Mouse (Mus musculus): Measurements from ENCODE around the gene Cyp2e1. TPM values are rescaled to one million over a fixed set of nuclear protein-coding genes. Genes with fewer than 3 reads are reported as not detected.

Gene Cyp2e1
- total and polyA plus RNA-seq, 3 experiments = 0.05 TPM; not detected in 2

DNA sequence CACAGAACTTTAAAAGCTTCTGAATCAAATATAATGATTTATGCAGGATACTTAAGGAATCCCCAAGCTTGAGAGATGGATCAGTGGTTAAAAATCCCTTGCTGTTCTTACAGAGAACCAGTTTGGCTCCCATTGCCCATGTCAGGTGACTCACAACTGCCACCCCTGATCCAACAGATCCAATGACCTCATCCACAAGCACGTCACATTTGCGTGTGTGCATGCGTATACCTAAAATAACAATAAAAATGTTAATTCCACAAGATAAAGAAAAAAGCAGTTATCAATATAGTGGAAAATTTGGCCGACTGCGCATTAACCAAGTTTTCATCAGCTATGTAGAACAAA lies 57.7 kb downstream of the Cyp2e1 start:
- DNase-seq (ENCODE audit: low spot score) (no peak), ATAC-seq (ENCODE audit: extremely low read depth, insufficient number of reproducible peaks, low FRiP score, poor library complexity, severe bottlenecking) (no peak)
- TF ChIP-seq CTCF (IDR thresholded peaks at IDR 0.05; ENCODE audit: low read depth, low read length) = no peak
- TF ChIP-seq GATA2 (IDR thresholded peaks at IDR 0.05; ENCODE audit: borderline replicate concordance, low read depth, low read length) = no peak
- TF ChIP-seq GATA1 (IDR thresholded peaks at IDR 0.05; ENCODE audit: borderline replicate concordance, low read length) = no peak
- no peak for TF ChIP-seq POLR2AphosphoS5 (IDR thresholded peaks at IDR 0.05; ENCODE audit: insufficient replicate concordance, low read depth, low read length)
- no peak for TF ChIP-seq TAL1 (conservative IDR thresholded peaks at IDR 0.05; ENCODE audit: low read depth, low read length)
- no peaks in the 10 kb centered on the region for H3K4me1 ChIP-seq (ENCODE audit: insufficient read depth, low read depth, low read length)
- H3K4me3 ChIP-seq (ENCODE audit: low read depth, low read length) = no peak overlapping the region
- H3K9me3 ChIP-seq (replicated peaks) = no peaks in the 10 kb centered on the region
- no peaks in the 10 kb centered on the region for H3K36me3 ChIP-seq (replicated peaks)
- peaks cover 14% of the 10 kb centered on the region for H3K27me3 ChIP-seq (ENCODE audit: insufficient read depth, low read length)

DNA sequence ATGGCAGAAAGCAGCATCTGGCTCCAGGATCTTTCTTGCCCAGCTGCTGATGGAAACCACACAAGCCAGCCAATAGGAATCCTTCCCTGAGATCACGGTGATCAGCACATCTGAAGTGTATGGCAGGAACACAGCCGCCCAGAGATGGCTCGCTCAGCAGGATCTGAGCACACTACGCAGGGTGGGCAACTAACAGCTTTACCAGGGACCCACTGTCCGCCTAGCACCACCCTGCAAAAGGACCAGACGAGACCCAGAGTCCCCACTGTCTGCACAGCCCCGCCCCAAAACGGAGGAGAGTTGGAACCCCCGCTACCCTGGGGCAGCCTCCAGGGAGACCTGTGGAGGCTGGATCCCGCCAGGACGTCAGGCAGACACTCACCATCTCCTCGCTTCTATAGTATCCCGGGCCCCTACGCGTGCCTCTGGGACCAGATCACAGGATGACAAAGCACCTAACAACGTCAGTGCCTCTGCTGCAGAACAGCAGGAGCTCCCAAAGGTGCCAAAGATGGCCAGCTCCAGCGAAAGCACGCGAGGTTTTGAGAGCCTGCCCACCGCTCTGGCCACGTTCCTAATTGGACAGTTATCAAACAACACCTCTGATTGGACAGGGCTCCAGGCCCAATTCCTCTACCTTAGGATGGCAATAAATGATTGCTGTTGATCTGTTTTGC lies 58.3 kb downstream of the Cyp2e1 start, which contains the start of gene Zfp941:
TSS of gene Zfp941 (minus strand) at position 526 of the 677 bp plus-strand sequence.
- DNase-seq (ENCODE audit: low spot score) = no peak

GRCm38 (mm10) chr7:140822731-140823130 lies 59.2 kb downstream of the Cyp2e1 start:
- Histone ChIP-seq H3K4me1 (ENCODE audit: insufficient read depth, low read depth, low read length) (no peaks in the 10 kb centered on the region), H3K4me3 (ENCODE audit: low read depth, low read length) (no peak overlapping the region), H3K27me3 (ENCODE audit: insufficient read depth, low read length) (peaks cover 19% of the 10 kb centered on the region), H3K36me3 (replicated peaks) (no peaks in the 10 kb centered on the region), H3K9me3 (replicated peaks) (no peaks in the 10 kb centered on the region)
- no peak for DNase-seq (ENCODE audit: low spot score)
- ATAC-seq (ENCODE audit: extremely low read depth, insufficient number of reproducible peaks, low FRiP score, poor library complexity, severe bottlenecking) = no peak
- TF ChIP-seq TAL1 (conservative IDR thresholded peaks at IDR 0.05; ENCODE audit: low read depth, low read length) (no peak), GATA2 (IDR thresholded peaks at IDR 0.05; ENCODE audit: borderline replicate concordance, low read depth, low read length) (no peak), CTCF (IDR thresholded peaks at IDR 0.05; ENCODE audit: low read depth, low read length) (no peak), POLR2AphosphoS5 (IDR thresholded peaks at IDR 0.05; ENCODE audit: insufficient replicate concordance, low read depth, low read length) (no peak), GATA1 (IDR thresholded peaks at IDR 0.05; ENCODE audit: borderline replicate concordance, low read length) (no peak)

More for the DNA sequence above, 58.3 kb downstream of the Cyp2e1 start, which contains the start of gene Zfp941:
- no peaks in the 10 kb centered on the region for H3K36me3 ChIP-seq (replicated peaks)
- peaks cover 16% of the 10 kb centered on the region for H3K27me3 ChIP-seq (ENCODE audit: insufficient read depth, low read length)
- H3K4me1 ChIP-seq (ENCODE audit: insufficient read depth, low read depth, low read length) = no peaks in the 10 kb centered on the region
- TF ChIP-seq POLR2AphosphoS5 (IDR thresholded peaks at IDR 0.05; ENCODE audit: insufficient replicate concordance, low read depth, low read length) (no peak), TAL1 (conservative IDR thresholded peaks at IDR 0.05; ENCODE audit: low read depth, low read length) (no peak), GATA2 (IDR thresholded peaks at IDR 0.05; ENCODE audit: borderline replicate concordance, low read depth, low read length) (no peak), CTCF (IDR thresholded peaks at IDR 0.05; ENCODE audit: low read depth, low read length) (no peak), GATA1 (IDR thresholded peaks at IDR 0.05; ENCODE audit: borderline replicate concordance, low read length) (no peak)
- H3K9me3 ChIP-seq (replicated peaks) = no peaks in the 10 kb centered on the region
- ATAC-seq (ENCODE audit: extremely low read depth, insufficient number of reproducible peaks, low FRiP score, poor library complexity, severe bottlenecking) = no peak
- no peak within 1 kb of the TSS for H3K4me3 ChIP-seq (ENCODE audit: low read depth, low read length)

Other genes with a start within 250 kb of the Cyp2e1 start
Only the 20 nearest of the 25 such genes appear.
- not detected in 2 replicates for gene Olfr46, start 162.5 kb upstream of the Cyp2e1 start, total RNA-seq (2014; fragmentation: Nextera tagmentation)
- 0.06 and 0.49 TPM in 2 replicates for gene Olfr46, start 162.5 kb upstream of the Cyp2e1 start, total RNA-seq (2017)
- not detected in 2 replicates for gene Olfr46, start 162.5 kb upstream of the Cyp2e1 start, polyA plus RNA-seq (2012)
- not detected in 2 replicates for gene Olfr61, start 134.8 kb upstream of the Cyp2e1 start, total RNA-seq (2014; fragmentation: Nextera tagmentation)
- not detected in 2 replicates for gene Olfr61, start 134.8 kb upstream of the Cyp2e1 start, total RNA-seq (2017)
- gene Olfr61, start 134.8 kb upstream of the Cyp2e1 start, polyA plus RNA-seq (2012) = not detected in 2 replicates
- gene Olfr53, start 117.3 kb upstream of the Cyp2e1 start, total RNA-seq (2014; fragmentation: Nextera tagmentation) = not detected in 2 replicates
- 0.17 TPM in 1 of 2 replicates, not detected in the other for gene Olfr53, start 117.3 kb upstream of the Cyp2e1 start, total RNA-seq (2017)
- gene Olfr53, start 117.3 kb upstream of the Cyp2e1 start, polyA plus RNA-seq (2012) = not detected in 2 replicates
- gene Olfr539, start 103.8 kb upstream of the Cyp2e1 start, total RNA-seq (2014; fragmentation: Nextera tagmentation) = 0.05 TPM in 1 of 2 replicates, not detected in the other
- gene Olfr539, start 103.8 kb upstream of the Cyp2e1 start, total RNA-seq (2017) = 0.06 and 0.11 TPM in 2 replicates
- not detected in 2 replicates for gene Olfr539, start 103.8 kb upstream of the Cyp2e1 start, polyA plus RNA-seq (2012)
- not detected in 2 replicates for gene Olfr45, start 81.8 kb upstream of the Cyp2e1 start, total RNA-seq (2014; fragmentation: Nextera tagmentation)
- 0.11 and 0.12 TPM in 2 replicates for gene Olfr45, start 81.8 kb upstream of the Cyp2e1 start, total RNA-seq (2017)
- not detected in 2 replicates for gene Olfr45, start 81.8 kb upstream of the Cyp2e1 start, polyA plus RNA-seq (2012)
- not detected in 2 replicates for gene Olfr541, start 66.5 kb upstream of the Cyp2e1 start, total RNA-seq (2014; fragmentation: Nextera tagmentation)
- gene Olfr541, start 66.5 kb upstream of the Cyp2e1 start, total RNA-seq (2017) = 0.38 TPM in 1 of 2 replicates, not detected in the other
- not detected in 2 replicates for gene Olfr541, start 66.5 kb upstream of the Cyp2e1 start, polyA plus RNA-seq (2012)
- not detected in 2 replicates for gene Syce1, start 24.1 kb downstream of the Cyp2e1 start, total RNA-seq (2014; fragmentation: Nextera tagmentation)
- not detected in 2 replicates for gene Syce1, start 24.1 kb downstream of the Cyp2e1 start, total RNA-seq (2017)
- not detected in 2 replicates for gene Syce1, start 24.1 kb downstream of the Cyp2e1 start, polyA plus RNA-seq (2012)
- gene Zfp941, start 58.4 kb downstream of the Cyp2e1 start, total RNA-seq (2014; fragmentation: Nextera tagmentation) = not detected in 2 replicates
- gene Zfp941, start 58.4 kb downstream of the Cyp2e1 start, total RNA-seq (2017) = 0.05 and 0.06 TPM in 2 replicates
- not detected in 2 replicates for gene Zfp941, start 58.4 kb downstream of the Cyp2e1 start, polyA plus RNA-seq (2012)
- gene Urah, start 71.3 kb downstream of the Cyp2e1 start, total RNA-seq (2014; fragmentation: Nextera tagmentation) = not detected in 2 replicates
- gene Urah, start 71.3 kb downstream of the Cyp2e1 start, total RNA-seq (2017) = not detected in 2 replicates
- gene Urah, start 71.3 kb downstream of the Cyp2e1 start, polyA plus RNA-seq (2012) = not detected in 2 replicates
- gene Scgb1c1, start 81.8 kb downstream of the Cyp2e1 start, total RNA-seq (2014; fragmentation: Nextera tagmentation) = not detected in 2 replicates
- gene Scgb1c1, start 81.8 kb downstream of the Cyp2e1 start, total RNA-seq (2017) = not detected in 2 replicates
- not detected in 2 replicates for gene Scgb1c1, start 81.8 kb downstream of the Cyp2e1 start, polyA plus RNA-seq (2012)
- not detected in 2 replicates for gene Odf3, start 84.1 kb downstream of the Cyp2e1 start, total RNA-seq (2014; fragmentation: Nextera tagmentation)
- 0.11 and 0.17 TPM in 2 replicates for gene Odf3, start 84.1 kb downstream of the Cyp2e1 start, total RNA-seq (2017)
- gene Odf3, start 84.1 kb downstream of the Cyp2e1 start, polyA plus RNA-seq (2012) = not detected in 2 replicates
- not detected in 2 replicates for gene Gm45785, start 92.6 kb downstream of the Cyp2e1 start, total RNA-seq (2014; fragmentation: Nextera tagmentation)
- 0.17 and 1.8 TPM in 2 replicates for gene Gm45785, start 92.6 kb downstream of the Cyp2e1 start, total RNA-seq (2017)
- gene Gm45785, start 92.6 kb downstream of the Cyp2e1 start, polyA plus RNA-seq (2012) = 1.3 and 2.1 TPM in 2 replicates
- 19.9 and 29.5 TPM in 2 replicates for gene Ric8a, start 93.2 kb downstream of the Cyp2e1 start, total RNA-seq (2014; fragmentation: Nextera tagmentation)
- gene Ric8a, start 93.2 kb downstream of the Cyp2e1 start, total RNA-seq (2017) = 21.1 and 27.9 TPM in 2 replicates
- gene Ric8a, start 93.2 kb downstream of the Cyp2e1 start, polyA plus RNA-seq (2012) = 27.9 and 28.4 TPM in 2 replicates
- gene Bet1l, start 93.8 kb downstream of the Cyp2e1 start, total RNA-seq (2014; fragmentation: Nextera tagmentation) = 8.4 and 10.1 TPM in 2 replicates
- 13.1 and 16.1 TPM in 2 replicates for gene Bet1l, start 93.8 kb downstream of the Cyp2e1 start, total RNA-seq (2017)
- gene Bet1l, start 93.8 kb downstream of the Cyp2e1 start, polyA plus RNA-seq (2012) = 3.5 and 5.2 TPM in 2 replicates
- gene Psmd13, start 118.2 kb downstream of the Cyp2e1 start, total RNA-seq (2014; fragmentation: Nextera tagmentation) = 93.7 and 98.1 TPM in 2 replicates
- 193 and 195 TPM in 2 replicates for gene Psmd13, start 118.2 kb downstream of the Cyp2e1 start, total RNA-seq (2017)
- 45.7 and 70.1 TPM in 2 replicates for gene Psmd13, start 118.2 kb downstream of the Cyp2e1 start, polyA plus RNA-seq (2012)
- 10.5 and 11.8 TPM in 2 replicates for gene Sirt3, start 118.6 kb downstream of the Cyp2e1 start, total RNA-seq (2014; fragmentation: Nextera tagmentation)
- 11.0 and 17.5 TPM in 2 replicates for gene Sirt3, start 118.6 kb downstream of the Cyp2e1 start, total RNA-seq (2017)
- 27.6 and 31.7 TPM in 2 replicates for gene Sirt3, start 118.6 kb downstream of the Cyp2e1 start, polyA plus RNA-seq (2012)
- gene Cox8b, start 136.7 kb downstream of the Cyp2e1 start, total RNA-seq (2014; fragmentation: Nextera tagmentation) = not detected in 2 replicates
- gene Cox8b, start 136.7 kb downstream of the Cyp2e1 start, total RNA-seq (2017) = not detected in 2 replicates
- not detected in 2 replicates for gene Cox8b, start 136.7 kb downstream of the Cyp2e1 start, polyA plus RNA-seq (2012)
- gene Nlrp6, start 157.2 kb downstream of the Cyp2e1 start, total RNA-seq (2014; fragmentation: Nextera tagmentation) = not detected in 2 replicates
- 0.11 and 0.12 TPM in 2 replicates for gene Nlrp6, start 157.2 kb downstream of the Cyp2e1 start, total RNA-seq (2017)
- 0.07 and 0.08 TPM in 2 replicates for gene Nlrp6, start 157.2 kb downstream of the Cyp2e1 start, polyA plus RNA-seq (2012)
- gene Pgghg, start 177.7 kb downstream of the Cyp2e1 start, total RNA-seq (2014; fragmentation: Nextera tagmentation) = 7.5 and 8.1 TPM in 2 replicates
- 9.0 and 10.0 TPM in 2 replicates for gene Pgghg, start 177.7 kb downstream of the Cyp2e1 start, total RNA-seq (2017)
- gene Pgghg, start 177.7 kb downstream of the Cyp2e1 start, polyA plus RNA-seq (2012) = 5.6 and 6.7 TPM in 2 replicates
- 1.6 TPM in 1 of 2 replicates, not detected in the other for gene Ifitm5, start 186.6 kb downstream of the Cyp2e1 start, total RNA-seq (2014; fragmentation: Nextera tagmentation)
- gene Ifitm5, start 186.6 kb downstream of the Cyp2e1 start, total RNA-seq (2017) = 0.35 and 1.2 TPM in 2 replicates
- 0.16 and 0.32 TPM in 2 replicates for gene Ifitm5, start 186.6 kb downstream of the Cyp2e1 start, polyA plus RNA-seq (2012)

All from G1E (cell line).